Mouse (Mus musculus): Measurements from ENCODE around the gene Spock1. TPM values are rescaled to one million over a fixed set of nuclear protein-coding genes. Genes with fewer than 3 reads are reported as not detected.

Gene Spock1
- polyA plus RNA-seq, 1 experiment from 2014 or later, result 0.49 TPM

- TF ChIP-seq CTCF (IDR thresholded peaks at IDR 0.05; ENCODE audit: low read depth), result no peak
- Histone ChIP-seq H3K9me3 (replicated peaks; ENCODE audit: low read length) (no peaks in the 10 kb centered on the region), H3K4me3 (replicated peaks; ENCODE audit: low read depth, low read length) (no peak overlapping the region), H3K27ac (no peak overlapping the region), H3K36me3 (ENCODE audit: insufficient read depth, low read length) (no peaks in the 10 kb centered on the region), H3K9ac (ENCODE audit: low read depth, low read length) (no peak overlapping the region), H3K4me2 (ENCODE audit: low read length) (no peak overlapping the region), H3K27me3 (ENCODE audit: insufficient read depth, low read length) (no peaks in the 10 kb centered on the region), H3K4me1 (replicated peaks; ENCODE audit: insufficient read depth, low read length) (no peaks in the 10 kb centered on the region; the same call in 1 of the 2 replicates)
- WGBS, result 44% methylated on average over 8 of the region's 8 CpGs
- no peak for DNase-seq (ENCODE audit: low spot score)
- ATAC-seq (replicated peaks; ENCODE audit: low FRiP score, low read depth), result no peak
These were observed 251.5 kb downstream of the Spock1 start for GRCm38 (mm10) chr13:57656606-57657005.

- DNase-seq (ENCODE audit: low spot score) (no peak), ATAC-seq (replicated peaks; ENCODE audit: low FRiP score, low read depth) (no peak)
- Histone ChIP-seq H3K27me3 (ENCODE audit: insufficient read depth, low read length) (no peaks in the 10 kb centered on the region), H3K4me3 (replicated peaks; ENCODE audit: low read depth, low read length) (no peak overlapping the region), H3K4me1 (replicated peaks; ENCODE audit: insufficient read depth, low read length) (no peaks in the 10 kb centered on the region; the same call in 1 of the 2 replicates), H3K9me3 (replicated peaks; ENCODE audit: low read length) (no peaks in the 10 kb centered on the region), H3K4me2 (ENCODE audit: low read length) (no peak overlapping the region), H3K9ac (ENCODE audit: low read depth, low read length) (no peak overlapping the region), H3K36me3 (ENCODE audit: insufficient read depth, low read length) (no peaks in the 10 kb centered on the region), H3K27ac (no peak overlapping the region)
- WGBS, result 81% methylated on average over 7 of the region's 7 CpGs
- TF ChIP-seq CTCF (IDR thresholded peaks at IDR 0.05; ENCODE audit: low read depth), result no peak
These were observed 253.8 kb downstream of the Spock1 start for GRCm38 (mm10) chr13:57654362-57654761.

GRCm38 (mm10) chr13:57651236-57651635 lies 256.9 kb downstream of the Spock1 start:
- Histone ChIP-seq H3K27ac (no peak overlapping the region), H3K9ac (ENCODE audit: low read depth, low read length) (no peak overlapping the region), H3K9me3 (replicated peaks; ENCODE audit: low read length) (no peaks in the 10 kb centered on the region), H3K27me3 (ENCODE audit: insufficient read depth, low read length) (no peaks in the 10 kb centered on the region), H3K4me1 (replicated peaks; ENCODE audit: insufficient read depth, low read length) (no peaks in the 10 kb centered on the region), H3K4me2 (ENCODE audit: low read length) (no peak overlapping the region), H3K4me3 (replicated peaks; ENCODE audit: low read depth, low read length) (no peak overlapping the region), H3K36me3 (ENCODE audit: insufficient read depth, low read length) (no peaks in the 10 kb centered on the region)
- WGBS, result 82% methylated on average over 4 of the region's 4 CpGs
- ATAC-seq (replicated peaks; ENCODE audit: low FRiP score, low read depth), result no peak
- no peak for DNase-seq (ENCODE audit: low spot score)
- no peak for TF ChIP-seq CTCF (IDR thresholded peaks at IDR 0.05; ENCODE audit: low read depth)

GRCm38 (mm10) chr13:57648784-57649183 lies 259.3 kb downstream of the Spock1 start:
- 76% methylated on average over 2 of the region's 2 CpGs for WGBS
- no peak for TF ChIP-seq CTCF (IDR thresholded peaks at IDR 0.05; ENCODE audit: low read depth)
- DNase-seq (ENCODE audit: low spot score), result no peak

GRCm38 (mm10) chr13:57647456-57647855 lies 260.7 kb downstream of the Spock1 start:
- H3K36me3 ChIP-seq (ENCODE audit: insufficient read depth, low read length), result no peaks in the 10 kb centered on the region

More at GRCm38 (mm10) chr13:57648784-57649183, 259.3 kb downstream of the Spock1 start:
- Histone ChIP-seq H3K36me3 (ENCODE audit: insufficient read depth, low read length) (no peaks in the 10 kb centered on the region), H3K27me3 (ENCODE audit: insufficient read depth, low read length) (no peaks in the 10 kb centered on the region), H3K9me3 (replicated peaks; ENCODE audit: low read length) (no peaks in the 10 kb centered on the region), H3K9ac (ENCODE audit: low read depth, low read length) (no peak overlapping the region), H3K4me1 (replicated peaks; ENCODE audit: insufficient read depth, low read length) (no peaks in the 10 kb centered on the region), H3K4me2 (ENCODE audit: low read length) (no peak overlapping the region), H3K4me3 (replicated peaks; ENCODE audit: low read depth, low read length) (no peak overlapping the region), H3K27ac (no peak overlapping the region)
- ATAC-seq (replicated peaks; ENCODE audit: low FRiP score, low read depth), result no peak

GRCm38 (mm10) chr13:57643036-57643435 lies 265.1 kb downstream of the Spock1 start:
- no peaks in the 10 kb centered on the region for H3K27me3 ChIP-seq (ENCODE audit: insufficient read depth, low read length)
- no peaks in the 10 kb centered on the region for H3K36me3 ChIP-seq (ENCODE audit: insufficient read depth, low read length)
- no peaks in the 10 kb centered on the region for H3K4me1 ChIP-seq (replicated peaks; ENCODE audit: insufficient read depth, low read length)
- H3K9ac ChIP-seq (ENCODE audit: low read depth, low read length), result no peak overlapping the region
- ATAC-seq (replicated peaks; ENCODE audit: low FRiP score, low read depth), result no peak
- DNase-seq (ENCODE audit: low spot score), result no peak
- no peak for TF ChIP-seq CTCF (IDR thresholded peaks at IDR 0.05; ENCODE audit: low read depth)
- no peak overlapping the region for H3K4me3 ChIP-seq (replicated peaks; ENCODE audit: low read depth, low read length)
- H3K9me3 ChIP-seq (replicated peaks; ENCODE audit: low read length), result no peaks in the 10 kb centered on the region
- H3K27ac ChIP-seq, result no peak overlapping the region
- WGBS, result 81% methylated on average over 12 of the region's 12 CpGs
- no peak overlapping the region for H3K4me2 ChIP-seq (ENCODE audit: low read length)

More at GRCm38 (mm10) chr13:57647456-57647855, 260.7 kb downstream of the Spock1 start:
- Histone ChIP-seq H3K27ac (no peak overlapping the region), H3K27me3 (ENCODE audit: insufficient read depth, low read length) (no peaks in the 10 kb centered on the region), H3K4me1 (replicated peaks; ENCODE audit: insufficient read depth, low read length) (no peaks in the 10 kb centered on the region), H3K9me3 (replicated peaks; ENCODE audit: low read length) (no peaks in the 10 kb centered on the region), H3K9ac (ENCODE audit: low read depth, low read length) (no peak overlapping the region), H3K4me2 (ENCODE audit: low read length) (no peak overlapping the region), H3K4me3 (replicated peaks; ENCODE audit: low read depth, low read length) (no peak overlapping the region)
- 74% methylated on average over 4 of the region's 4 CpGs for WGBS
- TF ChIP-seq CTCF (IDR thresholded peaks at IDR 0.05; ENCODE audit: low read depth), result no peak
- no peak for DNase-seq (ENCODE audit: low spot score)
- no peak for ATAC-seq (replicated peaks; ENCODE audit: low FRiP score, low read depth)

- Histone ChIP-seq H3K9ac (ENCODE audit: low read depth, low read length) (no peak overlapping the region), H3K27me3 (ENCODE audit: insufficient read depth, low read length) (no peaks in the 10 kb centered on the region), H3K4me3 (replicated peaks; ENCODE audit: low read depth, low read length) (no peak overlapping the region), H3K9me3 (replicated peaks; ENCODE audit: low read length) (no peaks in the 10 kb centered on the region), H3K27ac (no peak overlapping the region), H3K4me2 (ENCODE audit: low read length) (no peak overlapping the region), H3K4me1 (replicated peaks; ENCODE audit: insufficient read depth, low read length) (no peaks in the 10 kb centered on the region), H3K36me3 (ENCODE audit: insufficient read depth, low read length) (no peaks in the 10 kb centered on the region)
- ATAC-seq (replicated peaks; ENCODE audit: low FRiP score, low read depth) (no peak), DNase-seq (ENCODE audit: low spot score) (no peak)
- WGBS, result 86% methylated on average over 4 of the region's 4 CpGs
- no peak for TF ChIP-seq CTCF (IDR thresholded peaks at IDR 0.05; ENCODE audit: low read depth)
These were observed 266.5 kb downstream of the Spock1 start for GRCm38 (mm10) chr13:57641649-57642048.

Data from kidney, postnatal 0 days (tissue).